Mouse (Mus musculus) embryonic facial prominence, embryonic 13.5 days (tissue): ENCODE results near the gene Wdr82. TPM values are rescaled to one million over a fixed set of nuclear protein-coding genes. Genes with fewer than 3 reads are reported as not detected.
A peak's percentile ranks its signal among the peaks of the same experiment; 100 is the strongest.

Experiments
- microRNA counts: library from miRNA; unstranded; fragments of <30 nt; microRNA quantifications from one replicate; lab custom pipeline; 2016
- microRNA-seq: library from miRNA; unstranded; fragments of <30 nt; microRNA quantifications from one replicate; pipeline ENCODE4, GENCODE M21; 2016
- polyA plus RNA-seq: library from polyadenylated mRNA; unstranded; fragments of >200 nt; fragmentation: Nextera tagmentation; extraction: Ambion mirVana; gene quantifications from 2 replicates; pipeline ENCODE4 v1.2.1, GENCODE M21; 2015

Gene Wdr82
- polyA plus RNA-seq, 1 experiment from 2014 or later = 28.4 TPM

MicroRNAs within 50 kb of the gene (microRNA counts, 519-probe panel; counts per million panel counts)
- 5,513 counts per million, percentile 97 among the panel's probes with 10 or more counts for microRNA mmu-let-7g (lab: Ali Mortazavi, UCI)

Small RNA genes lying within 50 kb of the gene (microRNA-seq; reads per million reads assigned to microRNA genes)
- gene Mir135a-1 = 8.5 reads per million, percentile 26 among the genes with 10 or more reads in this experiment
- 58,482 reads per million, percentile 99 among the genes with 10 or more reads in this experiment for gene Mirlet7g

Other genes starting within 250 kb of the Wdr82 start
- 0.10 TPM in 1 of 2 replicates, not detected in the other for gene Col6a5, start 210.3 kb upstream of the Wdr82 start, polyA plus RNA-seq
- gene Col6a4, start 74.1 kb upstream of the Wdr82 start, polyA plus RNA-seq = 0.21 and 0.37 TPM in 2 replicates
- gene Glyctk, start 12.8 kb upstream of the Wdr82 start, polyA plus RNA-seq = 4.3 and 4.6 TPM in 2 replicates
- gene Ppm1m, start 28.8 kb downstream of the Wdr82 start, polyA plus RNA-seq = 49.3 and 49.5 TPM in 2 replicates
- gene Twf2, start 32.2 kb downstream of the Wdr82 start, polyA plus RNA-seq = 60.5 and 65.9 TPM in 2 replicates
- not detected in 2 replicates for gene Tlr9, start 51.7 kb downstream of the Wdr82 start, polyA plus RNA-seq
- 97.7 and 108 TPM in 2 replicates for gene Alas1, start 77.7 kb downstream of the Wdr82 start, polyA plus RNA-seq
- 22.9 and 26.0 TPM in 2 replicates for gene Poc1a, start 110.1 kb downstream of the Wdr82 start, polyA plus RNA-seq
- 40.3 and 40.6 TPM in 2 replicates for gene Dusp7, start 197.7 kb downstream of the Wdr82 start, polyA plus RNA-seq